Mouse (Mus musculus): ENCODE data around the gene Tnfrsf13c.

The Tnfrsf13c gene

GRCm38 (mm10) chr15:82183596-82183995 is 40.6 kb downstream of the Tnfrsf13c start:
- 87% methylated on average over 10 of the region's 10 CpGs for WGBS

- 99% methylated on average over 4 of the region's 4 CpGs for WGBS
These were observed 41.9 kb downstream of the Tnfrsf13c start for GRCm38 (mm10) chr15:82182311-82182710.

GRCm38 (mm10) chr15:82181131-82181530 is 43.0 kb downstream of the Tnfrsf13c start:
- 69% methylated on average over 5 of the region's 5 CpGs for WGBS

- 76% methylated on average over 7 of the region's 7 CpGs for WGBS
These were observed 46.4 kb downstream of the Tnfrsf13c start for GRCm38 (mm10) chr15:82177743-82178290.

GRCm38 (mm10) chr15:82175091-82175490 is 49.1 kb downstream of the Tnfrsf13c start:
- 94% methylated on average over 9 of the region's 9 CpGs for WGBS

GRCm38 (mm10) chr15:82172648-82173047 is 51.5 kb downstream of the Tnfrsf13c start:
- 49% methylated on average over 8 of the region's 8 CpGs for WGBS
